Mouse (Mus musculus): ENCODE data around the gene a.
"Not testable (repeated sequence)": the region's sequence is repeated elsewhere in the genome, so short reads cannot be mapped to it uniquely, and the experiment has no call there.

a gene

GRCm38 (mm10) chr2:154836537-154836936 lies 45.3 kb downstream of the a start:
- no peak for DNase-seq (ENCODE audit: extremely low spot score, low spot score)

- DNase-seq (ENCODE audit: extremely low spot score, low spot score): no peak
Measured at GRCm38 (mm10) chr2:154848086-154848485, 56.9 kb downstream of the a start.

- DNase-seq (ENCODE audit: extremely low spot score, low spot score): no peak
Measured at GRCm38 (mm10) chr2:154855383-154855782, 64.2 kb downstream of the a start.

GRCm38 (mm10) chr2:154863672-154864071 lies 72.5 kb downstream of the a start:
- no peak for DNase-seq (ENCODE audit: extremely low spot score, low spot score)

GRCm38 (mm10) chr2:154865696-154866095 lies 74.5 kb downstream of the a start:
- DNase-seq (ENCODE audit: extremely low spot score, low spot score): no peak

GRCm38 (mm10) chr2:154868106-154868505 lies 76.9 kb downstream of the a start:
- DNase-seq (ENCODE audit: extremely low spot score, low spot score): no peak

- DNase-seq (ENCODE audit: extremely low spot score, low spot score): no peak
Measured at GRCm38 (mm10) chr2:154869954-154870641, 78.9 kb downstream of the a start.

- no peak for DNase-seq (ENCODE audit: extremely low spot score, low spot score)
Measured at GRCm38 (mm10) chr2:154876621-154877020, 85.4 kb downstream of the a start.

GRCm38 (mm10) chr2:154891585-154891984 lies 100.4 kb downstream of the a start:
- DNase-seq (ENCODE audit: extremely low spot score, low spot score): no peak

- peak; percentile 94 for DNase-seq (ENCODE audit: extremely low spot score, low spot score)
Measured at GRCm38 (mm10) chr2:154892201-154893044, 101.2 kb downstream of the a start, which contains the start of gene Eif2s2. Eif2s2 (minus strand) TSS chr2:154892935.

GRCm38 (mm10) chr2:154893045-154893385 lies 101.8 kb downstream of the a start:
- no peak for DNase-seq (ENCODE audit: extremely low spot score, low spot score)

GRCm38 (mm10) chr2:154893548-154893947 lies 102.3 kb downstream of the a start:
- no peak for DNase-seq (ENCODE audit: extremely low spot score, low spot score)

GRCm38 (mm10) chr2:154899004-154899403 lies 107.8 kb downstream of the a start:
- not testable (repeated sequence) for DNase-seq (ENCODE audit: extremely low spot score, low spot score)

GRCm38 (mm10) chr2:154899412-154899811 lies 108.2 kb downstream of the a start:
- DNase-seq (ENCODE audit: extremely low spot score, low spot score): not testable (repeated sequence)

- DNase-seq (ENCODE audit: extremely low spot score, low spot score): no peak
Measured at GRCm38 (mm10) chr2:154902111-154902510, 110.9 kb downstream of the a start.

GRCm38 (mm10) chr2:154905796-154906195 lies 114.6 kb downstream of the a start:
- no peak for DNase-seq (ENCODE audit: extremely low spot score, low spot score)

- DNase-seq (ENCODE audit: extremely low spot score, low spot score): not testable (repeated sequence)
Measured at GRCm38 (mm10) chr2:154908223-154908622, 117.0 kb downstream of the a start.

GRCm38 (mm10) chr2:154909789-154910188 lies 118.6 kb downstream of the a start:
- DNase-seq (ENCODE audit: extremely low spot score, low spot score): no peak

GRCm38 (mm10) chr2:154915922-154916541 lies 124.8 kb downstream of the a start:
- DNase-seq (ENCODE audit: extremely low spot score, low spot score): no peak

- DNase-seq (ENCODE audit: extremely low spot score, low spot score): no peak
Measured at GRCm38 (mm10) chr2:154916547-154916946, 125.3 kb downstream of the a start.

- no peak for DNase-seq (ENCODE audit: extremely low spot score, low spot score)
Measured at GRCm38 (mm10) chr2:154917866-154918641, 126.9 kb downstream of the a start.
